Mouse (Mus musculus): ENCODE data around the gene Fig4. TPM values are rescaled to one million over a fixed set of nuclear protein-coding genes. Genes with fewer than 3 reads are reported as not detected.

Gene Fig4
- total and polyA plus RNA-seq, 2 experiments from 2014 or later, result 30.4 to 32.6 TPM

DNA sequence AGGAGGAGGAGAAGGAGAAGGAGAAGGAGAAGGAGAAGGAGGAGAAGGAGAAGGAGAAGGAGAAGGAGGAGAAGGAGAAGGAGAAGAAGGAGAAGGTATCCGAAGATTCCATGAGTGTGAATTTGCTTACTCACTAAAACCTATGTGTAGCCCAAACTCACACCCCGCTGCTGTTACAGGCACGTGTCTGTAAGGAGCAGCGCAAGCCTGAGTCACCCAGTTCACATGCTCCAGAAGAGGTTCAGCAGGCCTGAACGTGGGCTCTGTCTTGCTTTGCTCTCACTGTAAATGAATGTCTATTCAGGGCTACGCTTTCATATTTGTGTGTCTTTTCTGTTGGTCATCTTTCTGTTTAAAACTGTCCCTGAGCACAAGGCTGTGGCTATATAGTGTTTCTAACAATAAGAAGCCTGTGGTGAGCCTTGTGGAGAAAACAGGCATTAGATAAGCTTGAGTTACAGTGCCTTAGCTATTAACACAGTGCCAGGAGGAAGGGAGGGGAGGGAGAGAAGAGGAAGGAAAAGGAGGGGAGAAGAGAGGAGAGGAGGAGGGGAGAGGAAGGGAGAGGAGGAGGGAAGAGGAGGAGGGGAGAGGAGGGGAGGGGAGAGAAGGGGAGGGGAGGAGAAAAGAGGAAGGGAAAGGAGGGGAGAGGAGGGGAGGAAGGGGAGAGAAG, 71.8 kb downstream of the Fig4 start:
- ATAC-seq (no peak), DNase-seq (ENCODE audit: low spot score) (no peak)

DNA sequence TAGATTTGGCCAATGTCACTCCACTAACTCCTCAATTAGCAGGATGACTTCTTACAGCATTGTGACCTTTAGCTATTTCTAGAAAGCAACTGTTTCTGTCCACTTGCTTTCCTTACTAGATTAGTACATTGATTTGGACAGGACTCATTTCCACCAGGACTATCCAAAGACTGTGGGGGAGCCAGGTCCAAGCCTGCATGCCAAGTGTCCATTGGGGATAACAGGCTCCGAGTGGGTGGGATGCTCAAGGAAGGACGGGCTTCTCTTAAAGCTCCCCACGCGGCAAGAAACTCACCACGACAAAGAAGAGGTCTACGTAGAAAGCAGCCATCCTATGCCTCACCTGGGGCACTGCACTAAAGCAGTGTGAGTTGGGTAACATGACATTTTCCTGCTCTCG, 75.4 kb downstream of the Fig4 start:
- Histone ChIP-seq H3K4me3 (ENCODE audit: low read length) (no peak overlapping the region), H3K4me1 (ENCODE audit: insufficient read depth, low read length) (no peaks in the 10 kb centered on the region), H3K9me3 (ENCODE audit: low read length) (no peaks in the 10 kb centered on the region), H3K36me3 (ENCODE audit: insufficient read depth, low read length) (peaks cover 16% of the 10 kb centered on the region), H3K4me2 (ENCODE audit: low read depth, low read length) (no peak overlapping the region), H3K9ac (replicated peaks; ENCODE audit: low read length) (no peak overlapping the region), H3K27ac (no peak overlapping the region), H3K27me3 (ENCODE audit: insufficient read depth, low read length) (no peaks in the 10 kb centered on the region)
- no peak for TF ChIP-seq CTCF (IDR thresholded peaks at IDR 0.05; ENCODE audit: low read depth)
- no peak for ATAC-seq
- peak; percentile 17 for DNase-seq (ENCODE audit: low spot score)
- WGBS, result 68% methylated on average over 7 of the region's 7 CpGs

More for the DNA sequence above, 71.8 kb downstream of the Fig4 start:
- Histone ChIP-seq H3K4me1 (ENCODE audit: insufficient read depth, low read length) (no peaks in the 10 kb centered on the region), H3K27me3 (ENCODE audit: insufficient read depth, low read length) (no peaks in the 10 kb centered on the region), H3K4me2 (ENCODE audit: low read depth, low read length) (no peak overlapping the region), H3K9me3 (ENCODE audit: low read length) (no peaks in the 10 kb centered on the region), H3K9ac (replicated peaks; ENCODE audit: low read length) (no peak overlapping the region), H3K27ac (no peak overlapping the region), H3K36me3 (ENCODE audit: insufficient read depth, low read length) (peaks cover 10% of the 10 kb centered on the region), H3K4me3 (ENCODE audit: low read length) (no peak overlapping the region)
- WGBS, result 73% methylated on average over 6 of the region's 6 CpGs
- TF ChIP-seq CTCF (IDR thresholded peaks at IDR 0.05; ENCODE audit: low read depth), result no peak

DNA sequence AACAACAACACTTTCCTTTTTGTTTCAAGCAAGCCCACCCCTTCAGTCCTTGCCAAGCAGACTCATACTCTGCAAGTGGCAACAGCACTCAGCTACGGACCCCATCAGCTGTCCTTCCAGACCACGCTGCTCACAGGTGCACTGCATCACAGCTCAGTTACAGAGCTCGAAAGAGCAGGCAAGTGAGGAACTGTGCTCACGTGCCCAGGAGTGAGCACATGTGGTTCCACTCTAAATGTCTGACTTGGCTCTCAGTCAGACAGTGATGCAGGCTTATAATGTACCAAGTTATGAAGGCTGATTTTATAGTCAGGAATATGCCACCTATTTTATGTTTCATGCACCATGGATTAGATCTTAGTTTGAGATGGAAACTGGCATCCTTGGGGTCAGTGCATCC, 79.6 kb downstream of the Fig4 start:
- Histone ChIP-seq H3K9ac (replicated peaks; ENCODE audit: low read length) (no peak overlapping the region), H3K9me3 (ENCODE audit: low read length) (no peaks in the 10 kb centered on the region), H3K4me1 (ENCODE audit: insufficient read depth, low read length) (no peaks in the 10 kb centered on the region), H3K4me2 (ENCODE audit: low read depth, low read length) (no peak overlapping the region), H3K36me3 (ENCODE audit: insufficient read depth, low read length) (peaks cover 19% of the 10 kb centered on the region), H3K27ac (no peak overlapping the region), H3K27me3 (ENCODE audit: insufficient read depth, low read length) (no peaks in the 10 kb centered on the region), H3K4me3 (ENCODE audit: low read length) (no peak overlapping the region)
- TF ChIP-seq CTCF (IDR thresholded peaks at IDR 0.05; ENCODE audit: low read depth), result no peak
- DNase-seq (ENCODE audit: low spot score) (no peak), ATAC-seq (no peak)
- WGBS, result 86% methylated on average over 4 of the region's 4 CpGs

DNA sequence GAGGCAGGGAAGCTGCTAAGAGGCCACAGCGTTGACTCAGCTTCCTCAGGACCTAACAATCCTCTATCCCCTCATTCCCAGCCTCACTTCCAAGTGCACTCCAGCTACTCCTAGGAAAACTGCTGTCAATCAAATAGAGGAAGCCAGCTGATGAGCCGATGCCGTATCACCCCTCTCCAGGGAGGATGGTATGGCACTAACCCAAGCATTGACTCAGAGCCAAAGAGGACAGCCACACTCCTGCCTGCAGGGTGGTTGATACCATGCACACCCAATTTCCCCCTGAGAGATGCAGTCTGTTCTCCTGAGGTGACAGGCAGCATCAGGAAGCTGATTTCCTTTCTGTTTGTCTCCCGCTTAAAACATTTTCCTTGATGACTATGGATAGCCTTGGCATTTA, 81.9 kb downstream of the Fig4 start:
- ATAC-seq, result no peak
- 47% methylated on average over 4 of the region's 4 CpGs for WGBS
- DNase-seq (ENCODE audit: low spot score), result peak; percentile 39

DNA sequence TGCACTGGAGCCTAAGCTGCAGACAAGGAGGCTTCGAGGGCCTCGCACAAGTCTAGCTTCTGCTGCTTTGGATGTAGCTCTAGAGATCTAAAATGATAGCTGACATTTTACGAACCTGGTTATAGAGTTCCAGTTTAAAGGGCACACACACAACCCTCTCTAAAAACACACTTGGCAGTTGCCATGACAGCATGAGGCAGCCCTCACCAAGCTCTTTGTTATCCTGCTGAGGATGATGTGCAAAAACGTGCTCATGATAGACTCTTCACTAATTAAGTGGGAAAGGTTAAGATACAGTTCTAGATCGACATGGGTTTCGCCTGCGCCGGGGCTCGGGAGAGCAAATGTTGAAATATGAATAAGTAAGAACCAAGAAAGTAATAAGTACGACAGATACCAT, 84.2 kb downstream of the Fig4 start:
- peaks cover 9% of the 10 kb centered on the region for H3K36me3 ChIP-seq (ENCODE audit: insufficient read depth, low read length)
- H3K4me1 ChIP-seq (ENCODE audit: insufficient read depth, low read length), result no peaks in the 10 kb centered on the region
- no peak for TF ChIP-seq CTCF (IDR thresholded peaks at IDR 0.05; ENCODE audit: low read depth)
- H3K9me3 ChIP-seq (ENCODE audit: low read length), result no peaks in the 10 kb centered on the region
- no peaks in the 10 kb centered on the region for H3K27me3 ChIP-seq (ENCODE audit: insufficient read depth, low read length)
- no peak overlapping the region for H3K4me3 ChIP-seq (ENCODE audit: low read length)
- WGBS, result 73% methylated on average over 10 of the region's 10 CpGs
- no peak overlapping the region for H3K4me2 ChIP-seq (ENCODE audit: low read depth, low read length)
- H3K27ac ChIP-seq, result no peak overlapping the region
- DNase-seq (ENCODE audit: low spot score), result no peak
- no peak overlapping the region for H3K9ac ChIP-seq (replicated peaks; ENCODE audit: low read length)
- no peak for ATAC-seq

More for the DNA sequence above, 81.9 kb downstream of the Fig4 start:
- H3K9me3 ChIP-seq (ENCODE audit: low read length), result no peaks in the 10 kb centered on the region
- peaks cover 9% of the 10 kb centered on the region for H3K36me3 ChIP-seq (ENCODE audit: insufficient read depth, low read length)
- no peak for TF ChIP-seq CTCF (IDR thresholded peaks at IDR 0.05; ENCODE audit: low read depth)
- H3K4me3 ChIP-seq (ENCODE audit: low read length), result no peak overlapping the region
- no peak overlapping the region for H3K27ac ChIP-seq
- no peak overlapping the region for H3K4me2 ChIP-seq (ENCODE audit: low read depth, low read length)
- no peaks in the 10 kb centered on the region for H3K4me1 ChIP-seq (ENCODE audit: insufficient read depth, low read length)
- H3K27me3 ChIP-seq (ENCODE audit: insufficient read depth, low read length), result no peaks in the 10 kb centered on the region
- H3K9ac ChIP-seq (replicated peaks; ENCODE audit: low read length), result no peak overlapping the region

DNA sequence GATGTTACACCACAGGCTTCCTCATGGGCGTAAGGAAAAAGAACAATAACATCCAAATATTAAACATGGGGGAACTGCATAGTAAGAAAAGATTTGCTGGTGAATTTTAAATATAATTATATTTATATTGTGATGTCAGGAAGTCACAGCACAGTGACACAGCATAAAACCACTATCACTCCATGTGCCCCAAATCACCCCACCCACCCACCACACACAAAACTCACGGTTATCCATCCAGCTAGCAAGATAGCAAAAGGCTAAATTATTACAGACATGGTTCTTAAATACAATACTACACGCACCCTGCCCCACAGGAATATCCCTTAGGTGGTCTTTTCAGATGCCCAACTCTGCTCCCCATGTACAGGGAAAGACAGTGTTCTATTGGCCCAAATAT, 89.0 kb downstream of the Fig4 start:
- Histone ChIP-seq H3K27ac (no peak overlapping the region), H3K27me3 (ENCODE audit: insufficient read depth, low read length) (no peaks in the 10 kb centered on the region), H3K9ac (replicated peaks; ENCODE audit: low read length) (no peak overlapping the region), H3K9me3 (ENCODE audit: low read length) (no peaks in the 10 kb centered on the region), H3K4me3 (ENCODE audit: low read length) (no peak overlapping the region), H3K36me3 (ENCODE audit: insufficient read depth, low read length) (peaks cover 4% of the 10 kb centered on the region; the same call in 1 of the 2 replicates), H3K4me1 (ENCODE audit: insufficient read depth, low read length) (no peaks in the 10 kb centered on the region), H3K4me2 (ENCODE audit: low read depth, low read length) (no peak overlapping the region)
- ATAC-seq (no peak), DNase-seq (ENCODE audit: low spot score) (no peak)
- no peak for TF ChIP-seq CTCF (IDR thresholded peaks at IDR 0.05; ENCODE audit: low read depth)
- WGBS, result 86% methylated on average over 3 of the region's 3 CpGs

DNA sequence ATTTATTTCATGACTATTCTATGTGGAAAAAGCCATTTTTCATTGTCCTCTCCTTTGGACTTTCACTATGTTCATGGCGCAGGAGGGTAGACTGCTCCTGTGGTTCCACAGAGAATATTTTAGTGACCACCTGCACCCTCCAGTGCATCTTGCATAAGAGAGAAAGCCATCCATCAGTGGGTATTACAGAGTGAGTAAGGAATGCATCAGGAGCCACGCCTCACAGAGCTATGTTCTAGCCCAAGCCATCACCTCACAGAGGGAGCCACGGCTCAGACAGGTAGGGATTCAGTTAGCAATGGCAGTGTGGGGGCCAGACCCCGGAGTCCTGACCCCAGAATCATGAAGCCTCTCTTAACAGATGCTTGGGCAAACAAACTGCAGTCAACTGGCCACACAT, 93.5 kb downstream of the Fig4 start:
- Histone ChIP-seq H3K4me1 (ENCODE audit: insufficient read depth, low read length) (no peaks in the 10 kb centered on the region), H3K4me3 (ENCODE audit: low read length) (no peak overlapping the region), H3K4me2 (ENCODE audit: low read depth, low read length) (no peak overlapping the region), H3K36me3 (ENCODE audit: insufficient read depth, low read length) (no peaks in the 10 kb centered on the region), H3K9ac (replicated peaks; ENCODE audit: low read length) (no peak overlapping the region), H3K27me3 (ENCODE audit: insufficient read depth, low read length) (no peaks in the 10 kb centered on the region), H3K27ac (no peak overlapping the region), H3K9me3 (ENCODE audit: low read length) (no peaks in the 10 kb centered on the region)
- no peak for DNase-seq (ENCODE audit: low spot score)
- TF ChIP-seq CTCF (IDR thresholded peaks at IDR 0.05; ENCODE audit: low read depth), result no peak
- ATAC-seq, result no peak; the same call in 1 of the 2 replicates
- WGBS, result 74% methylated on average over 4 of the region's 4 CpGs

Measured in hindbrain, postnatal 0 days (tissue).